Mouse (Mus musculus) hindbrain, embryonic 11.5 days (tissue): ENCODE results near the gene Pkib. TPM values are rescaled to one million over a fixed set of nuclear protein-coding genes. Genes with fewer than 3 reads are reported as not detected.

Experiments used
- ATAC-seq: fragments of 200-750 bp; cut with Nextera tagmentation; 2 replicates; pipeline ENCODE4 v1.8.0; 2017; ENCODE audit warnings: mild to moderate bottlenecking, moderate TSS enrichment, moderate library complexity; ENCODE audit not compliant: low FRiP score
- DNase-seq: peaks from one replicate; pipeline ENCODE4 v3.0.0-alpha.2; 2015; ENCODE audit warnings: low spot score
- H3K27ac ChIP-seq: fragments of 300-500 bp; sonication (generic); 2 replicates; pipeline ENCODE4 v1.5.1; 2014; ENCODE audit warnings: mild to moderate bottlenecking, low read depth, low read length
- H3K27me3 ChIP-seq: fragments of 300-500 bp; sonication (generic); 2 replicates; pipeline ENCODE4 v1.6.1; 2014; ENCODE audit warnings: mild to moderate bottlenecking, low read length, moderate library complexity, mixed read lengths; ENCODE audit not compliant: control insufficient read depth, insufficient read depth
- H3K36me3 ChIP-seq: fragments of 300-500 bp; sonication (generic); 2 replicates; pipeline ENCODE4 v1.6.1; 2014; ENCODE audit warnings: mild to moderate bottlenecking, low read length, moderate library complexity, mixed read lengths; ENCODE audit not compliant: control insufficient read depth, insufficient read depth
- H3K4me1 ChIP-seq: fragments of 300-500 bp; sonication (generic); replicated peaks from 2 replicates; pipeline ENCODE4 v1.6.1; 2014; ENCODE audit warnings: low read length, mixed read lengths; ENCODE audit not compliant: control insufficient read depth, insufficient read depth
- H3K4me2 ChIP-seq: fragments of 300-500 bp; sonication (generic); replicated peaks from 2 replicates; pipeline ENCODE4 v1.6.1; 2014; ENCODE audit warnings: mild to moderate bottlenecking, low read depth, low read length
- H3K4me3 ChIP-seq: fragments of 300-500 bp; sonication (generic); 2 replicates; pipeline ENCODE4 v1.5.1; 2014; ENCODE audit warnings: low read depth, low read length
- H3K9ac ChIP-seq: fragments of 300-500 bp; sonication (generic); 2 replicates; pipeline ENCODE4 v1.6.1; 2014; ENCODE audit warnings: low read depth, low read length
- H3K9me3 ChIP-seq: fragments of 300-500 bp; sonication (generic); 2 replicates; pipeline ENCODE4 v1.6.1; 2016; ENCODE audit warnings: low read length; ENCODE audit not compliant: control insufficient read depth
- WGBS: fragments of 180-500 bp; shearing (Covaris S2); extraction: QIAGEN DNeasy Blood & Tissue Kit; methylation state at CpG from one replicate; pipeline ENCODE4 v1.1.7; 2014; 5-methylcytosine and 5-hydroxymethylcytosine counted together
- polyA plus RNA-seq: library from polyadenylated mRNA; unstranded; fragments of >200 nt; fragmentation: Nextera tagmentation; extraction: Ambion mirVana; gene quantifications from 2 replicates; pipeline ENCODE4 v1.2.1, GENCODE M21; 2014

Gene Pkib
- polyA plus RNA-seq, 1 experiment from 2014 or later: 2.1 TPM

DNA sequence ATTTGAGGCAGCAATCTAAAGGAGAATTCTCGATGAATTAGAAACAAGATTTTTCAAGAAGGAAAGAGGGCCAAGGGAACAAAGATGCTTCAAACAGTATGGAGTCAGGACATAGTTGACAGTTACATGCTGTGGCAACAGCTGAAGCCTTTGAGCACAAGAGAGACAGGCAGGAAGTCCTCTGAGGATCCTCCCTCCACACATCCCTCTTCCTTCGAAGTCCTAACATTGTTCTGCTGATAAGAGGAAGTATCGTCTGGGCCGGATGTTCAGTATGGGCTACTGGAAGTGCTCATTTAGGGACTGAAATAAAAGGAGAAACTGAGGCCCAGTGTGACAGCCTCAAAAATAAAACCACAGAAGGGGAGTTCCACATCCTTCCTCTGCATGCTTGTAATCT is 5.2 kb downstream of the Pkib start:
- no peak for ATAC-seq
- Histone ChIP-seq H3K27ac (no peak overlapping the region), H3K27me3 (no peaks in the 10 kb centered on the region), H3K4me3 (no peak overlapping the region), H3K9me3 (no peaks in the 10 kb centered on the region), H3K4me2 (no peak overlapping the region), H3K9ac (no peak overlapping the region), H3K36me3 (no peaks in the 10 kb centered on the region), H3K4me1 (no peaks in the 10 kb centered on the region)
- no peak for DNase-seq
- 75% methylated on average over 4 of the region's 4 CpGs for WGBS

DNA sequence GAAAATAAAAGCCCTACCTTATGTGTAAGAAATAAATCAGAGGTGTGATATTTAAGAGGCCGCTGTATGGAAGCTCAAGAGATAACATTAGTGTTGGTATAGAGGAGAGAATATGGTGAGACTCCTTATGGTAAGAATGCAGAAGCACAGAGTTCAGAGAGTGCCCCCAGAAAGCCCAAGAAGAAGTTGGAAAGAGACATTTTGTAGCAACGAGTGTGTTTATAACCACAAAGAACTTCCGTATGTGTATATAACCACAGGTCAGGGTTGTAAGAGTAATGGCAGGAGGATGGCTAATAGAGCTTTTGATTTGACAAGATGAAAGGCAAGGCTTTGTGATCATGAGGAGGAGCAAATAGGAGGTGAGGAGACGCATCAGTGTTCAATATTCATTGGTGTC is 6.5 kb downstream of the Pkib start:
- no peak overlapping the region for H3K27ac ChIP-seq
- DNase-seq: no peak
- H3K27me3 ChIP-seq: no peaks in the 10 kb centered on the region
- no peak for ATAC-seq
- 87% methylated on average over 4 of the region's 4 CpGs for WGBS
- no peak overlapping the region for H3K4me2 ChIP-seq
- H3K9ac ChIP-seq: no peak overlapping the region
- no peaks in the 10 kb centered on the region for H3K4me1 ChIP-seq
- no peaks in the 10 kb centered on the region for H3K36me3 ChIP-seq
- no peak overlapping the region for H3K4me3 ChIP-seq
- no peaks in the 10 kb centered on the region for H3K9me3 ChIP-seq

DNA sequence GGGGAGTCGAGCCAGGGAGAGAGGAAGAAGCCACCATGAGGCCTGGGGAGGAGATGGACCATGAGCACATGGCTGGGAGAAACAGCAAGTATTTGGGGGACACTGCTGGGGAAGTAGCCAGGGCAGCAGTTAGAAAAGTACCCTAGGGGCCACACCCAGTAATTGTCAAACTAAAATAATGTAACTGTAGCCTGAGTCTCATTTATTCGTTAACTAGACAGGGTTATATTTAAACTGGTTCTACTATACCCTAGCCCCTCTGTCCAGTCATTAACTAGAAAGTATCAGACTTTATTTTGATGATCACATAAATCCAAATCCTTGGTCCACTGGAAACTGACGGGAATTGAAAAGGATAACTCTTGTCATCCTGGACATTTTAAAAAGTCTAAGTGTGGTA is 7.8 kb downstream of the Pkib start:
- Histone ChIP-seq H3K9me3 (no peaks in the 10 kb centered on the region), H3K4me2 (no peak overlapping the region), H3K4me3 (no peak overlapping the region), H3K27me3 (no peaks in the 10 kb centered on the region), H3K36me3 (no peaks in the 10 kb centered on the region), H3K9ac (no peak overlapping the region), H3K4me1 (no peaks in the 10 kb centered on the region), H3K27ac (no peak overlapping the region)
- ATAC-seq: no peak
- WGBS: 74% methylated on average over 3 of the region's 3 CpGs
- DNase-seq: no peak

DNA sequence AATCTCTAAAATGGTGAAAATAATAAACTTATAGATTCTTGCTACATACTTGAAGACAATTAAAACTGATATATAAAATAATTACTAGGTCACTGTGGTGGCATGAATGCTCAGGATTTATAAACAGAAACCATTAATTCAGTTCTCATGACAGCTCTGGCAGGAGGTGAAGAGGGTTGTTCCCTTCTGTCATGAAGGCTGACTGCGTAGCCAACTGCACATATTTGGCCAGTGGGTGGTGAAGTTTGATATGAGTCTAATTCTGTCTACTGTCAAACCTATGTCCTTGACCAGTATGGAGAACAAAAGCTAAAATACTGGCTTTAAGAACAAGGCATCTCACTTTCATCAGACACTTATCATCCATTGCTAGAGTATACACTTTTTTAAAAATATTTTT is 21.5 kb downstream of the Pkib start:
- no peaks in the 10 kb centered on the region for H3K36me3 ChIP-seq
- DNase-seq (no peak), ATAC-seq (no peak)
- no peak overlapping the region for H3K4me2 ChIP-seq
- no peak overlapping the region for H3K4me3 ChIP-seq
- no peak overlapping the region for H3K9ac ChIP-seq
- no peaks in the 10 kb centered on the region for H3K4me1 ChIP-seq
- H3K27ac ChIP-seq: no peak overlapping the region
- no peaks in the 10 kb centered on the region for H3K9me3 ChIP-seq
- 82% methylated on average over 1 of the region's 1 CpGs for WGBS
- no peaks in the 10 kb centered on the region for H3K27me3 ChIP-seq

DNA sequence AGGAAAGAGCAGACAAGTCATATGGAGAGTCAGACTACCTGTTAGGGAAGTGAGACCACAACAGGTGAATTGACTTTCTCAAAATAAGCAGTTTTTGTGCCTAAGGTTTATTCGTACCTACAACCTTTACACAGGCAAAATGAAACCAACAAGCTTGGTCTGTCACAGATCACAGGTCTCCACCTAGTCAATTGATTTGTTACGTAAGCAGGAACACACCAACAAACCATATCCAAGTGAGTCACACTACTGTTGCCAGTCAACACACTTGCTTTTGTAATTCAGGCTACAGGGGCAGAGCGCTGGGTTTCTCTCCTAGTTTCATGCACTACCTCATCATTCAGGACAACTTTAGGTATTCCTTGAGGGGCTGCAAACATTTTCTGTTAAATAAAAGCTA is 28.7 kb downstream of the Pkib start:
- Histone ChIP-seq H3K36me3 (no peaks in the 10 kb centered on the region), H3K27ac (no peak overlapping the region), H3K4me2 (no peak overlapping the region), H3K4me3 (no peak overlapping the region), H3K27me3 (no peaks in the 10 kb centered on the region), H3K9ac (no peak overlapping the region), H3K9me3 (no peaks in the 10 kb centered on the region), H3K4me1 (no peaks in the 10 kb centered on the region)
- ATAC-seq (no peak), DNase-seq (no peak)
- 90% methylated on average over 3 of the region's 3 CpGs for WGBS

DNA sequence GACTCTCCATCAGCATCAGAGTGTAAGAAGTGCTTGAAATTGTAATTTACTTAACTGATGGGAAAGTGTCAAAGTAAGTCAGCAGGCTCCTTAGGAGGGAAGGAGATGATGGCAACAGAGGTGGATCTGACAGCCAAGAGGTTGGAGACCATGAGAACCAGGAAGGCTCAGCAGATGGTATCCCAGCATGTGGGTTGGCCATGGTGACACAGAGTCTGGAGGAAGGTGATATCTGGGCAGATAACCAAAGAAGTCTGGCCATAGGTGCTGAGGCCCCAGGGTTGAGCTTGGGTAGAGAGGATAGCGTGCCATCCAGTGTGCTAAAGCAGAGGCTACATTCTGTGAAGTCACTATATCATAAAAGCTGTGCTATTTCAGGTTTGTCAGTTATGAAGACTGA is 32.0 kb downstream of the Pkib start:
- ATAC-seq: no peak
- no peak overlapping the region for H3K27ac ChIP-seq
- no peaks in the 10 kb centered on the region for H3K36me3 ChIP-seq
- H3K27me3 ChIP-seq: no peaks in the 10 kb centered on the region
- no peaks in the 10 kb centered on the region for H3K4me1 ChIP-seq
- no peak overlapping the region for H3K4me2 ChIP-seq
- no peak overlapping the region for H3K4me3 ChIP-seq
- no peak for DNase-seq
- no peak overlapping the region for H3K9ac ChIP-seq
- no peaks in the 10 kb centered on the region for H3K9me3 ChIP-seq
- WGBS: 94% methylated on average over 1 of the region's 1 CpGs

DNA sequence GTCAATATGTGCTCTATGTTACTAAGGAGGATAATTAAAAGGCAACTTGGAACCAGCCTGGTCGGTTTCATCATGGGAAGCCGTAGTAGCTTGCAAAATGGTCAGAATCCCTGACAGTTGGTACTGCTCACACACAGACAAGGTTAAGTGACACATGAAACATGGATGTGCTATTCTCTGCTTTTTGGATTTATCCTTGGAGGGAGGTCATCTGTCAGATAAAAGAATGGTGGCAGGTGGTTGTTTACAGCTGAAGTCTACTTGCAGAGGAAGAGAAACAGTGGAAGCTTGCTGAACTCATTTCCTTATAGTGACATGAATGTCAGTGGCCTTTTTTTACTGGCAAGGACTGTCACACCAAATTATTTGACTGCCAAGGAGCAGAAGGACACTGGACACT is 32.5 kb downstream of the Pkib start:
- no peaks in the 10 kb centered on the region for H3K27me3 ChIP-seq
- no peak overlapping the region for H3K9ac ChIP-seq
- H3K4me1 ChIP-seq: no peaks in the 10 kb centered on the region
- no peak for ATAC-seq
- H3K27ac ChIP-seq: no peak overlapping the region
- no peak overlapping the region for H3K4me2 ChIP-seq
- no peaks in the 10 kb centered on the region for H3K9me3 ChIP-seq
- no peak overlapping the region for H3K4me3 ChIP-seq
- no peaks in the 10 kb centered on the region for H3K36me3 ChIP-seq
- 81% methylated on average over 2 of the region's 2 CpGs for WGBS
- DNase-seq: no peak

DNA sequence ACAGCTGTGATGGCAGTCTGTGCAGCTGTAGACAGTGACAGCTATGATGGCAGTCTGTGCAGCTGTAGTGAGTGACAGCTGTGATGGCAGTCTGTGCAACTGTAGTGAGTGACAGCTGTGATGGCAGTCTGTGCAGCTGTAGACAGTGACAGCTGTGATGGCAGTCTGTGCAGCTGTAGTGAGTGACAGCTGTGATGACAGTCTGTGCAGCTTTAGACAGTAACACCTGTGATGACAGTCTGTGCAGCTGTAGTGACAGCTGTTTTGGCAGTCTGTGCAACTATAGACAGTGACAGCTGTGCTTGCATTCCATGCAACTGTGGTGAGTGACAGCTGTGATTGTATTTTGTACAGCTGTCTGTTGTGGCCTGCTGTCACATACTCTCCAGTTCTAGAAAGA is 44.0 kb downstream of the Pkib start:
- H3K27me3 ChIP-seq: no peaks in the 10 kb centered on the region
- H3K4me1 ChIP-seq: no peaks in the 10 kb centered on the region
- no peak overlapping the region for H3K4me2 ChIP-seq
- no peaks in the 10 kb centered on the region for H3K9me3 ChIP-seq
- H3K27ac ChIP-seq: no peak overlapping the region
- no peak overlapping the region for H3K9ac ChIP-seq
- H3K36me3 ChIP-seq: no peaks in the 10 kb centered on the region
- DNase-seq: peak; percentile 12
- ATAC-seq: no peak
- H3K4me3 ChIP-seq: no peak overlapping the region

DNA sequence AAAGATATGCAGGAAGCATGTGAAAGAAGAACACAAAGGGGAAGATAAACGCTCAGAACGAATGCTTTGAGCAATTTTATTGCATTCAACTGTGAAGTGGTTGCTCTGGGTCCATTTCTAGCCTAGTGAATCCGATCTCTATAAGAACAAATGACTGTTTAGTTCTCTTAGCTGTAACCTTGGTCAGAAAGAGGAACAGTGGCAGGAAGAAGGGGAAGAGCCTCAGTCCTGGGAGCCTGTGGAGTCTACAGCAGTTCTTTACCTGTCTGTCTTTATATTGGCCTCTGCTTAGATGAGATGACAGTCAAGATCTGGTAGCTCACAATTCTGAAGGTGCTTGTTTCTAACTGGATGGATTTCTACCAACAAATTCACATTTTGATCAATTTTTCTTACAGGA is 56.2 kb downstream of the Pkib start:
- Histone ChIP-seq H3K27ac (no peak overlapping the region), H3K27me3 (no peaks in the 10 kb centered on the region), H3K4me1 (no peaks in the 10 kb centered on the region), H3K9me3 (no peaks in the 10 kb centered on the region), H3K4me3 (no peak overlapping the region), H3K4me2 (no peak overlapping the region), H3K9ac (no peak overlapping the region), H3K36me3 (no peaks in the 10 kb centered on the region)
- ATAC-seq: no peak
- 85% methylated on average over 3 of the region's 3 CpGs for WGBS
- no peak for DNase-seq
